Mouse (Mus musculus) midbrain, embryonic 10.5 days (tissue): ENCODE measurements around the gene Mthfd1l. TPM values are rescaled to one million over a fixed set of nuclear protein-coding genes. Genes with fewer than 3 reads are reported as not detected.

Experiments
- DNase-seq: peaks from one replicate; pipeline ENCODE4 v3.0.0-alpha.2; 2017; ENCODE audit warnings: low spot score
- H3K27ac ChIP-seq: fragments of 300-500 bp; sonication (generic); replicated peaks from 2 replicates; pipeline ENCODE4 v1.5.1; 2016; ENCODE audit warnings: mild to moderate bottlenecking
- H3K27me3 ChIP-seq: fragments of 300-500 bp; sonication (generic); 2 replicates; pipeline ENCODE4 v1.6.1; 2016; ENCODE audit warnings: low read depth, mild to moderate bottlenecking; ENCODE audit not compliant: poor library complexity, severe bottlenecking
- H3K36me3 ChIP-seq: fragments of 300-500 bp; sonication (generic); 2 replicates; pipeline ENCODE4 v1.6.1; 2016; ENCODE audit warnings: mild to moderate bottlenecking, moderate library complexity
- H3K4me1 ChIP-seq: fragments of 300-500 bp; sonication (generic); 2 replicates; pipeline ENCODE4 v1.6.1; 2016
- H3K4me3 ChIP-seq: fragments of 300-500 bp; sonication (generic); 2 replicates; pipeline ENCODE4 v1.5.1; 2016; ENCODE audit warnings: mild to moderate bottlenecking, moderate library complexity
- H3K9me3 ChIP-seq: fragments of 300-500 bp; sonication (generic); replicated peaks from 2 replicates; pipeline ENCODE4 v1.6.1; 2016; ENCODE audit warnings: mild to moderate bottlenecking
- WGBS: fragments of 180-500 bp; shearing (Covaris S2); methylation state at CpG from one replicate; pipeline ENCODE4 v1.1.7; 2016; 5-methylcytosine and 5-hydroxymethylcytosine counted together
- polyA plus RNA-seq: library from polyadenylated mRNA; unstranded; fragments of >200 nt; fragmentation: Nextera tagmentation; extraction: Ambion mirVana; gene quantifications from 2 replicates; pipeline ENCODE4 v1.2.1, GENCODE M21; 2016

Gene Mthfd1l
- polyA plus RNA-seq, 1 experiment from 2014 or later, result 25.2 TPM

- H3K27me3 ChIP-seq, result no peaks in the 10 kb centered on the region
- 91% methylated on average over 9 of the region's 9 CpGs for WGBS
- H3K4me3 ChIP-seq, result no peak overlapping the region
- no peak for DNase-seq
- no peaks in the 10 kb centered on the region for H3K36me3 ChIP-seq
- no peaks in the 10 kb centered on the region for H3K9me3 ChIP-seq
- H3K27ac ChIP-seq, result no peak overlapping the region
- H3K4me1 ChIP-seq, result peaks cover 7% of the 10 kb centered on the region; the same call in 1 of the 2 replicates
Measured at GRCm38 (mm10) chr10:4164681-4165080, 191.8 kb downstream of the Mthfd1l start.

GRCm38 (mm10) chr10:4168222-4168798, 195.4 kb downstream of the Mthfd1l start:
- Histone ChIP-seq H3K27me3 (no peaks in the 10 kb centered on the region), H3K4me1 (peaks cover 3% of the 10 kb centered on the region; the same call in 1 of the 2 replicates), H3K4me3 (no peak overlapping the region), H3K36me3 (no peaks in the 10 kb centered on the region), H3K9me3 (no peaks in the 10 kb centered on the region), H3K27ac (no peak overlapping the region)
- 53% methylated on average over 5 of the region's 5 CpGs for WGBS
- DNase-seq, result no peak

- WGBS, result 83% methylated on average over 5 of the region's 5 CpGs
- no peaks in the 10 kb centered on the region for H3K36me3 ChIP-seq
- DNase-seq, result no peak
- no peak overlapping the region for H3K4me3 ChIP-seq
- no peaks in the 10 kb centered on the region for H3K9me3 ChIP-seq
- H3K27ac ChIP-seq, result no peak overlapping the region
- H3K4me1 ChIP-seq, result no peaks in the 10 kb centered on the region
- H3K27me3 ChIP-seq, result no peaks in the 10 kb centered on the region
Measured at GRCm38 (mm10) chr10:4174229-4174628, 201.3 kb downstream of the Mthfd1l start.

- no peaks in the 10 kb centered on the region for H3K36me3 ChIP-seq
- H3K9me3 ChIP-seq, result no peaks in the 10 kb centered on the region
- DNase-seq, result no peak
- no peak overlapping the region for H3K4me3 ChIP-seq
- no peak overlapping the region for H3K27ac ChIP-seq
- H3K27me3 ChIP-seq, result no peaks in the 10 kb centered on the region
- H3K4me1 ChIP-seq, result no peaks in the 10 kb centered on the region
- WGBS, result 87% methylated on average over 3 of the region's 3 CpGs
Measured at GRCm38 (mm10) chr10:4174717-4175116, 201.8 kb downstream of the Mthfd1l start.

GRCm38 (mm10) chr10:4177285-4177684, 204.4 kb downstream of the Mthfd1l start:
- Histone ChIP-seq H3K27me3 (no peaks in the 10 kb centered on the region), H3K9me3 (no peaks in the 10 kb centered on the region), H3K27ac (no peak overlapping the region), H3K4me3 (no peak overlapping the region), H3K4me1 (no peaks in the 10 kb centered on the region), H3K36me3 (no peaks in the 10 kb centered on the region)
- no peak for DNase-seq
- WGBS, result 93% methylated on average over 4 of the region's 4 CpGs

GRCm38 (mm10) chr10:4179049-4179790, 206.3 kb downstream of the Mthfd1l start:
- 93% methylated on average over 7 of the region's 7 CpGs for WGBS
- H3K9me3 ChIP-seq, result no peaks in the 10 kb centered on the region

GRCm38 (mm10) chr10:4181953-4182352, 209.0 kb downstream of the Mthfd1l start:
- DNase-seq, result no peak
- Histone ChIP-seq H3K27ac (no peak overlapping the region), H3K4me1 (no peaks in the 10 kb centered on the region), H3K36me3 (no peaks in the 10 kb centered on the region), H3K9me3 (no peaks in the 10 kb centered on the region), H3K4me3 (no peak overlapping the region), H3K27me3 (no peaks in the 10 kb centered on the region)
- WGBS, result 56% methylated on average over 1 of the region's 1 CpGs

More at GRCm38 (mm10) chr10:4179049-4179790, 206.3 kb downstream of the Mthfd1l start:
- H3K27me3 ChIP-seq, result no peaks in the 10 kb centered on the region
- H3K4me3 ChIP-seq, result no peak overlapping the region
- DNase-seq, result no peak
- no peaks in the 10 kb centered on the region for H3K36me3 ChIP-seq
- no peak overlapping the region for H3K27ac ChIP-seq
- no peaks in the 10 kb centered on the region for H3K4me1 ChIP-seq

- H3K4me1 ChIP-seq, result no peaks in the 10 kb centered on the region
- no peaks in the 10 kb centered on the region for H3K27me3 ChIP-seq
- H3K36me3 ChIP-seq, result no peaks in the 10 kb centered on the region
- no peak overlapping the region for H3K27ac ChIP-seq
- 71% methylated on average over 2 of the region's 2 CpGs for whole genome bisulfite sequencing
- no peak overlapping the region for H3K4me3 ChIP-seq
- no peaks in the 10 kb centered on the region for H3K9me3 ChIP-seq
- no peak for DNase-seq
Measured at GRCm38 (mm10) chr10:4182406-4182805, 209.5 kb downstream of the Mthfd1l start.

GRCm38 (mm10) chr10:4188614-4189402, 215.9 kb downstream of the Mthfd1l start:
- H3K4me1 ChIP-seq, result no peaks in the 10 kb centered on the region
- H3K9me3 ChIP-seq, result 0 out of 2 replicates have a peak, but pooled peaks cover 5% of the 10 kb centered on the region
- no peaks in the 10 kb centered on the region for H3K27me3 ChIP-seq
- H3K4me3 ChIP-seq, result no peak overlapping the region
- no peak overlapping the region for H3K27ac ChIP-seq
- 90% methylated on average over 18 of the region's 18 CpGs for WGBS
- no peaks in the 10 kb centered on the region for H3K36me3 ChIP-seq
- DNase-seq, result no peak

GRCm38 (mm10) chr10:4189422-4189821, 216.5 kb downstream of the Mthfd1l start:
- Histone ChIP-seq H3K9me3 (0 out of 2 replicates have a peak, but pooled peaks cover 5% of the 10 kb centered on the region), H3K4me1 (no peaks in the 10 kb centered on the region), H3K36me3 (no peaks in the 10 kb centered on the region), H3K27ac (no peak overlapping the region), H3K27me3 (no peaks in the 10 kb centered on the region), H3K4me3 (no peak overlapping the region)
- DNase-seq, result no peak
- WGBS, result 85% methylated on average over 6 of the region's 6 CpGs

- WGBS, result 96% methylated on average over 6 of the region's 6 CpGs
- H3K27ac ChIP-seq, result no peak overlapping the region
- H3K9me3 ChIP-seq, result no peaks in the 10 kb centered on the region
- H3K4me1 ChIP-seq, result no peaks in the 10 kb centered on the region
- no peak for DNase-seq
- H3K36me3 ChIP-seq, result no peaks in the 10 kb centered on the region
- no peaks in the 10 kb centered on the region for H3K27me3 ChIP-seq
- no peak overlapping the region for H3K4me3 ChIP-seq
Measured at GRCm38 (mm10) chr10:4198978-4199377, 226.1 kb downstream of the Mthfd1l start.

- Histone ChIP-seq H3K4me3 (no peak overlapping the region), H3K27ac (no peak overlapping the region), H3K27me3 (no peaks in the 10 kb centered on the region), H3K9me3 (no peaks in the 10 kb centered on the region), H3K4me1 (no peaks in the 10 kb centered on the region), H3K36me3 (no peaks in the 10 kb centered on the region)
- no peak for DNase-seq
- 82% methylated on average over 6 of the region's 6 CpGs for WGBS
Measured at GRCm38 (mm10) chr10:4199926-4200325, 227.0 kb downstream of the Mthfd1l start.
